Mouse (Mus musculus): Measurements from ENCODE around the gene Fbxl8.
A peak's percentile ranks its signal among the peaks of the same experiment; 100 is the strongest.
"Not testable (repeated sequence)": the region's sequence is repeated elsewhere in the genome, so short reads cannot be mapped to it uniquely, and the experiment has no call there.

Gene Fbxl8

DNA sequence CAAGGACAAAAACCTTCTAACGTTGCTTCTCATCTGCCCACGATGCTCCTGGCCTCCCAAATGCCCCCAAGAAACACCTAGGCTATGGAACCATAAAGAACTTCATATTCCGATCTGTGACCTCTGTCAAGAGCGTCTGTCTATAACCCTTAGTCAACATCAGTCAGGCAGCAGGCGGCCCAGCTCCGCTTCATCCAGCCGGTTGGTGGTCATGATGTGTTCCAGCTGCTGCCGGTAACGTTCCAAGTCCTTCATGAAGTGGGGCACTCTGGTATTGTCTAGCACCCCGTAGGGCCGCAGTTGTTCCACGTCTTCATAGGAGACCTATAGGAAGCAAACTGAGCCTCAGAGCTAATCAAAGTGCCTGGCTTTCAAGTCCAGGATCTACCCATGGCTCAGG lies 17.4 kb downstream of the Fbxl8 start:
- no peak for DNase-seq (ENCODE audit: low read depth, low spot score)

DNA sequence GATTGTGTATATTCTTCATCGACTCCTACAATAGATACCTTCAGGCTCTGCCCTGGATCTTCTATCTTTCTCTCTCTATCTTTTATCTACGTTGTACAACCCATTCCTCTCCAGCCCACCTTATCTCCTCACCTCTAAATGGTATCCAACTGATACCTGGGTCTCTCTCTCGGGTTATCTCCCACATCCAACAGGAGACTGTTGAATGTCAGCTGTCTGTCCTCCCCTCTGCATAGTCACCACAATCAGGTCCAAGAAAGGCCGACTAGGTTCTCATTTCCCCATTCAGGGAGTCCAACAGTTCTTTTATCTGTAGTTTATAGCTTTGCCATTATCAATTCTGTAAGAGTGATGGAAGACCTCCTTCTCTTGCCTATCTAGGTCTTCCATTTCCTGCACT lies 17.8 kb downstream of the Fbxl8 start:
- no peak for DNase-seq (ENCODE audit: low read depth, low spot score)

DNA sequence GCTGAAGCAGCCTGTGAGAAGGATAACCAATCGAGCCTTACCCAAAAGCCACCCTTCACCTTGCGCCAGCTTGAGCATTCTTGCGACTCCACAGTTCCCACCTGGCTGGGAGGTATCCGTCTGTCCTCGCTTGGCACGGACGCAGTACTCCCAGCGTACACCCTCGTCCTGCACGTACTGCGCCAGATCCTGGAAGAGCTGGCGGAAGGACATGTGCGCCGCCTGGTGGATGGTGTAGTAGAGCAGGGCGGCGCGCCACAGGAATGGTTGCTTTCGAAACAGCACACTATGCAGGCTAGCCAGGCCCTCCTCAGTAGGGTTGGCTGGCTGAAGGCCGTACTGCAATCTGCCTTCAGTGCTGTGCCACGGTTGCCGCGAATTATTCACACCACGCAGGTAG lies 18.6 kb downstream of the Fbxl8 start:
- DNase-seq (ENCODE audit: low read depth, low spot score), result no peak

DNA sequence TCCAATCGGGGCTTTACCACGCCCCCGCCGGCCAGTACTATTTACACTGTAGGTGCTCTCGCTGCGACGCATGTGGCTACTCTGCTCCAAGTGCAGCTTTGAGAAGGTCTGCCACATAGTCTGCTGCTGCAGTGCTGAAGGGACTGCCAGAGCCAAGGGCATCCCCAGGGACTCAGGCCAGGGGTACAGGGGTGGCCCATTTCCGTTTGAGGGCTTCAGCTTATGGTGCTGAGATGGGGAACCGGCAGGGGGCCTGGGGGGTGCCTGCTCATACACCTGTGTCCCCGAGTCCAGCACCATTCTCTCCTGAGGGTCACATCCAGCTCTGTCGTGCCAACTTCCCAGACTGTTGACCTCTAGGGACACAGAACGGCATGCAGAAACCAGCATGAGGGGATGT lies 21.1 kb downstream of the Fbxl8 start:
- no peak for DNase-seq (ENCODE audit: low read depth, low spot score)

DNA sequence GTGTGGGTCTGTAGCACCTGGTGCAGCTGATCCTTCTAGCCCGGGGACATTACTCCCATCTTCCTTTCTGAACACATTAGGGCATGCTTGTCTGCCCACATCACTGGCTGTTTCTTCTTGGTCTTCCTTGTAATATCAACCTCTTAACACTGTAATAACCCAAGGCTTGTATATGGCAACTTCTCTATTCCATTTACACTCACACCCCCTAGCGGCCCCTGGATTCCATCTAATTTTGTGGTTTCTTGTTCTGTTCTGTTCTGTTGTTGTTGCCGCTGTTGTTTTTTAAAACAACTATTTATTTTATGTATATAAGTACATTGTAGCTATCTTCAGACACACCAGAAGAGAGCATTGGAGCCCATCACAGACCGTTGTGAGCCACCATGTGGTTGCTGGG lies 22.5 kb downstream of the Fbxl8 start:
- no peak for DNase-seq (ENCODE audit: low read depth, low spot score)

DNA sequence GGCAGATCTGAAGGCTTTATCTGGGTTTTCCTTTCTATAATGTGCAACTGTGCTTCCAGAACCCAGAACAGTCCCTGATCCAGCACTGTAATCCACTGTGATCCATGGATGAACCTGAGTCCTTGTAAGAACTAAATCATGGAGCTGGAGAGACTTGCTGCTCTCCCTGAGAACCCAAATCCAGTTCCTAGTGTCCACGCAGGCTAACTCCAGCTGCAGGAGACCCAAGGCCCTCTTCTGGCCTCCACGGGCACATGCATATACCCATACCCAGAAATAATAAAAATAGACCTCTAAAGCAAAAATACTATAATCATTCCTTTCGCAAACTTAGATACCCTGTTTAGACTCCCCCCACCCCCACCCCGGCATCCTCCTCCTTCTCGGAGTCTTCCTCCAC lies 23.8 kb downstream of the Fbxl8 start:
- no peak for DNase-seq (ENCODE audit: low read depth, low spot score)

- peak; percentile 83 for DNase-seq (ENCODE audit: low read depth, low spot score)
Observed at GRCm38 (mm10) chr8:105288958-105289732, 24.7 kb downstream of the Fbxl8 start.

DNA sequence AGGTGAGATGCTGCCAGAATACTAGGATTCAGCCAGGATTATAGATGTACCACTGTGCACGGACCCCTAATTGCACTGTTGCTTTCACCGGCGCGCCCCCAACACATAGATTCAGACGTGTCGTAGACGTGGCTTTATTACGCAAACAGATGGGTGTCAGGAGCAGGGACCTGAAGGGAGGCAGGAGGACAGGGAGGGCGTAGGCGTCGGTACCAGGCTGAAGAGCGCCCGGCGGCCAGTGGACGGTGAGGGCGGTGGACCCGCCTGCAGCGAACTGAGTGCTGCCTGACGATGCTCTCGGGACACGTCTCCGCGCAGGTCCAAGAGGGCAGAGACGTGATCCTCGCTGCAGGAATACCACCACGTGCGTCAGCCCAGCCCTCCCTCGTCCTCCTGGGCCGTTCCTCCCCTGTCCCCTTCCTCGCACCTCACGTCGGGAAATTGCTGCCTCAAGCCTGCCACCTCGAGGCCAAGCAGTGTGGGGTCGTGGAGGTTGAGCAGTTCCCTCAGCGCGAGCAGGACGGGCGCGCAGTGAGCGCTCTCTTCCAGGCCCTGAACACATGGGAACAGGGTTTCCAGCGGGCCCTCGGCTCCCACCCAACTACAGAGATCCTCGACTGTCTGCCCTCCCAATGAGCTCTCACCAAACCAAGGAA lies 25.5 kb downstream of the Fbxl8 start, which contains the start of gene 4931428F04Rik:
Gene 4931428F04Rik, minus strand, starts transcription at position 60 of the 656 bp plus-strand sequence.
- DNase-seq (ENCODE audit: low read depth, low spot score), result no peak

- peak; percentile 63 for DNase-seq (ENCODE audit: low read depth, low spot score)
Observed at GRCm38 (mm10) chr8:105290554-105291314, 26.3 kb downstream of the Fbxl8 start.

DNA sequence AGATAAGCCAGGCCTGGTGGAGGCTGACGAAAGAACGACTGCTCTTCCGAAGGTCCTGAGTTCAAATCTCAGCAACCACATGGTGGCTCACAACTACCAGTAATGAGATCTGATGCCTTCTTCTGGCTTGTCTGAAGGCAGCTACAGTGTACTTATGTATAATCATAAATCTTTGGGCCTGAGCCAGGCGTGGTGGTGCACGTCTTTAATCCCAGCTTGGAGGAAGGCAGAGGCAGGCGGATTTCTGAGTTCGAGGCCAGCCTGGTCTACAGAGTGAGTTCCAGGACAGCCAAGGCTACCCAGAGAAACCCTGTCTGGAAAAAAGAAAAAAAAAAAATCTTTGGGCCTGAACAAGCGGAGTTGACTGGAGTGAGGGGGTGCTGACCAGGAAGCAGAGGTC lies 26.9 kb downstream of the Fbxl8 start:
- DNase-seq (ENCODE audit: low read depth, low spot score), result not testable (repeated sequence)

GRCm38 (mm10) chr8:105291802-105292201 lies 27.4 kb downstream of the Fbxl8 start:
- not testable (repeated sequence) for DNase-seq (ENCODE audit: low read depth, low spot score)

- no peak for DNase-seq (ENCODE audit: low read depth, low spot score)
Observed at GRCm38 (mm10) chr8:105292471-105292870, 28.0 kb downstream of the Fbxl8 start.

DNA sequence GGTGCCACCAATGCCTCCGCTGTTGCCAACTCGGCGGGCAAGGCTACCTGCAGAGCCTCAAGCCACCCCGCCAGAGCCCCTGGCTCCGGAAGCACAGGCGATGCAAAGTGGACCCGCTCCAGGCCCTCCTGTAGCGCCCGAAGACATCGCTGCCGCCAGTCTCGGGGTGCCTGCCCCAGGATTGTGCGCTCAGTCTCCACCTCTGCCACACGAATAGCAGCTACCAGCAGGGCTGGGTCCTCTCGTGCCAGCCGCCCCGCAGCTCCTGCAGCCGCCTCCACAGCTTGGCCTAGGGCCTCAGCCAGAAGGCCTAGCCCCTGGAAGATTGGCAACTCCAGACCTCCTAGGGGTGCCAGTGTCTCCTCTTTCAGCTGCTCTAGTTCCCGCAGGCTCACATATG lies 29.0 kb downstream of the Fbxl8 start:
- DNase-seq (ENCODE audit: low read depth, low spot score), result no peak

DNA sequence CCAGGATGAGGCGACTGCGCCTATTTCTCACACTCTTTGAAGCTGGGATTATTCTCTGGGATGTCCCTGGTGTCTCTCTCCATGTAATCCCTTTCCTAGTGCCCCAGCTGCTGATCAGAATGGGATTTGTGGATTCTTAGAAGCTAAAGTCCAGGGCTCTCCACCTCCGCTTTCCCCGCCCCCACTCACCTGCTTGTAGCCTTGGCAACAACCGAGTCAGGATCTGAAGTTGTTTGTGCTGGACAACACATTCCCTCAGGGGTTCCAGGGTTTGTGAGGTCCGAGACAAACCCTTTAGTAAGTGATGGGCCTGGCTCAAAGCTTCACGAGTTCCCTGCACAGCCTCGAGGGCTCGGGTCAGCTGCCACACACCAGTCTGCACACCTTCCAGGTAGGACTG lies 30.3 kb downstream of the Fbxl8 start:
- DNase-seq (ENCODE audit: low read depth, low spot score), result no peak

- DNase-seq (ENCODE audit: low read depth, low spot score), result no peak
Observed at GRCm38 (mm10) chr8:105295256-105295655, 30.8 kb downstream of the Fbxl8 start.

GRCm38 (mm10) chr8:105295895-105296573 lies 31.6 kb downstream of the Fbxl8 start, which contains the start of gene Exoc3l:
TSS of gene Exoc3l (minus strand) at chr8:105296101.
- no peak for DNase-seq (ENCODE audit: low read depth, low spot score)

- DNase-seq (ENCODE audit: low read depth, low spot score), result peak; percentile 89
Observed at GRCm38 (mm10) chr8:105297511-105298192, 33.2 kb downstream of the Fbxl8 start, which contains the start of gene E2f4. TSS of gene E2f4 (plus strand) at chr8:105297663.

- no peak for DNase-seq (ENCODE audit: low read depth, low spot score)
Observed at GRCm38 (mm10) chr8:105298351-105299252, 34.2 kb downstream of the Fbxl8 start.

GRCm38 (mm10) chr8:105299962-105300361 lies 35.5 kb downstream of the Fbxl8 start:
- DNase-seq (ENCODE audit: low read depth, low spot score), result no peak

GRCm38 (mm10) chr8:105303396-105303795 lies 38.9 kb downstream of the Fbxl8 start:
- no peak for DNase-seq (ENCODE audit: low read depth, low spot score)
